Mouse (Mus musculus) liver, embryonic 14.5 days (tissue): ENCODE results near the gene Myh8.

Experiments
- CTCF ChIP-seq: IDR thresholded peaks from 2 replicates; pipeline ENCODE4 v1.5.1; 2016; ENCODE audit warnings: antibody characterized with exemption, low read depth, control low read depth
- EP300 ChIP-seq: IDR thresholded peaks from 2 replicates; pipeline ENCODE4 v1.6.1; 2016; ENCODE audit warnings: antibody characterized with exemption, low read depth

DNA sequence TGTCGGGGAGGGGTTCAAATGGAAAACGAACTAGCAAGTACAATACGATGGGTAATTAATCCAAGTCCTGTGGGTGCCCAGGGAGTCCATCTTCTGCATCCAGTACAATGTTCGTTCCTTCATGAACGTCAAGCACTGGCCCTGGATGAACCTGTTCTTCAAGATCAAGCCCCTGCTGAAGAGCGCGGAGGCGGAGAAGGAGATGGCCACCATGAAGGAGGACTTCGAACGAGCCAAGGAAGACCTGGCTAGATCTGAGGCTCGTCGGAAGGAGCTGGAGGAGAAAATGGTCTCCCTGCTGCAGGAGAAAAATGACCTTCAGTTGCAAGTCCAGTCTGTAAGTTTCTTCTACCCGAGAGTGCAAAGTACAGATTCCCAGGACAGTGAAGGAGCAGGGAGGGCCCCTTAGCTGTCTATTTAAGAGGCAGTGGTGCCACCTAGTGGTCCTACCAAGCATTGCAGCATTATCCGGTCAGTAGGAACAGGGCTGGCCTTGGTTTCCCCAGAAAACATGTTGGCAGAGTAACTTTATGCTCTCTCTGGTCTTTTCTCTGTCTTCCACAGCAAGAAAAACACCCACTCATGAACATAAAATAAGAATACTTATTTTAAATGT, 73.3 kb downstream of the Myh8 start:
- TF ChIP-seq CTCF: peak; percentile 88
- TF ChIP-seq EP300: no peak
